Mouse (Mus musculus) testis, adult 2 months (tissue): ENCODE data around the gene Axin2. TPM values are rescaled to one million over a fixed set of nuclear protein-coding genes. Genes with fewer than 3 reads are reported as not detected.

ENCODE experiments used
- H3K27ac ChIP-seq: fragments of 200-500 bp; 2 replicates; pipeline ENCODE4 v1.5.1; 2012; ENCODE audit warnings: low read depth, low read length; ENCODE audit not compliant: control insufficient read depth, insufficient read depth
- H3K27me3 ChIP-seq: fragments of 200-500 bp; 2 replicates; pipeline ENCODE4 v1.6.1; 2012; ENCODE audit warnings: mild to moderate bottlenecking, low read length, moderate library complexity; ENCODE audit not compliant: control insufficient read depth, insufficient read depth
- H3K36me3 ChIP-seq: fragments of 200-500 bp; 2 replicates; pipeline ENCODE4 v1.6.1; 2012; ENCODE audit warnings: mild to moderate bottlenecking, low read length; ENCODE audit not compliant: control insufficient read depth, insufficient read depth
- H3K4me1 ChIP-seq: fragments of 200-500 bp; 2 replicates; pipeline ENCODE4 v1.6.1; 2012; ENCODE audit warnings: low read length; ENCODE audit not compliant: control insufficient read depth, insufficient read depth
- H3K4me3 ChIP-seq: fragments of 200-500 bp; 2 replicates; pipeline ENCODE4 v1.5.1; 2012; ENCODE audit warnings: low read depth, mild to moderate bottlenecking, low read length, moderate library complexity, mixed read lengths; ENCODE audit not compliant: control insufficient read depth
- CTCF ChIP-seq: fragments of 200-500 bp; IDR thresholded peaks from 2 replicates; pipeline ENCODE4 v1.5.1; 2012; ENCODE audit warnings: low read depth, mild to moderate bottlenecking, inconsistent platforms, low read length, moderate library complexity; ENCODE audit not compliant: control insufficient read depth, insufficient read depth, insufficient replicate concordance
- POLR2A ChIP-seq: fragments of 200-500 bp; IDR thresholded peaks from 2 replicates; pipeline ENCODE4 v1.6.1; 2012; ENCODE audit warnings: low read depth, mild to moderate bottlenecking, inconsistent platforms, low read length, moderate library complexity; ENCODE audit not compliant: control insufficient read depth
- polyA plus RNA-seq: library from polyadenylated mRNA; depleted of rRNA; stranded (reverse); fragments of >200 nt; gene quantifications from 2 replicates; pipeline ENCODE4 v1.2.3, GENCODE M21; 2012

Axin2 gene
- polyA plus RNA-seq, 1 experiment: 1.9 TPM

- Histone ChIP-seq H3K4me1 (peaks cover 9% of the 10 kb centered on the region), H3K36me3 (no peaks in the 10 kb centered on the region), H3K27me3 (no peaks in the 10 kb centered on the region), H3K4me3 (no peak overlapping the region), H3K27ac (no peak overlapping the region)
- TF ChIP-seq CTCF (no peak), POLR2A (no peak)
These were observed 9.0 kb downstream of the Axin2 start for GRCm38 (mm10) chr11:108929176-108929575.

GRCm38 (mm10) chr11:108929700-108930099 lies 9.6 kb downstream of the Axin2 start:
- H3K27me3 ChIP-seq: no peaks in the 10 kb centered on the region
- no peaks in the 10 kb centered on the region for H3K36me3 ChIP-seq
- TF ChIP-seq CTCF: no peak
- no peak for TF ChIP-seq POLR2A
- no peak overlapping the region for H3K27ac ChIP-seq
- H3K4me1 ChIP-seq: peaks cover 9% of the 10 kb centered on the region
- no peak overlapping the region for H3K4me3 ChIP-seq

- Histone ChIP-seq H3K27me3 (no peaks in the 10 kb centered on the region), H3K27ac (no peak overlapping the region), H3K4me3 (no peak overlapping the region), H3K4me1 (peaks cover 9% of the 10 kb centered on the region), H3K36me3 (no peaks in the 10 kb centered on the region)
- TF ChIP-seq CTCF (no peak), POLR2A (no peak)
These were observed 10.5 kb downstream of the Axin2 start for GRCm38 (mm10) chr11:108930612-108931011.

GRCm38 (mm10) chr11:108933835-108934234 lies 13.7 kb downstream of the Axin2 start:
- Histone ChIP-seq H3K27ac (no peak overlapping the region), H3K36me3 (no peaks in the 10 kb centered on the region), H3K4me3 (no peak overlapping the region), H3K4me1 (peaks cover 9% of the 10 kb centered on the region), H3K27me3 (no peaks in the 10 kb centered on the region)
- TF ChIP-seq CTCF (no peak), POLR2A (no peak)

- no peak overlapping the region for H3K27ac ChIP-seq
- H3K36me3 ChIP-seq: no peaks in the 10 kb centered on the region
- H3K4me3 ChIP-seq: no peak overlapping the region
- TF ChIP-seq CTCF (no peak), POLR2A (no peak)
- H3K4me1 ChIP-seq: peaks cover under 1% of the 10 kb centered on the region; the same call in 1 of the 2 replicates
- H3K27me3 ChIP-seq: no peaks in the 10 kb centered on the region
These were observed 15.1 kb downstream of the Axin2 start for GRCm38 (mm10) chr11:108935128-108935868.

GRCm38 (mm10) chr11:108936016-108936792 lies 16.1 kb downstream of the Axin2 start:
- H3K27ac ChIP-seq: no peak overlapping the region; the same call in 1 of the 2 replicates
- TF ChIP-seq CTCF: no peak
- no peak for TF ChIP-seq POLR2A
- no peaks in the 10 kb centered on the region for H3K27me3 ChIP-seq
- H3K4me1 ChIP-seq: no peaks in the 10 kb centered on the region
- no peak overlapping the region for H3K4me3 ChIP-seq
- H3K36me3 ChIP-seq: no peaks in the 10 kb centered on the region

- H3K27me3 ChIP-seq: no peaks in the 10 kb centered on the region
- no peak overlapping the region for H3K27ac ChIP-seq
- no peak overlapping the region for H3K4me3 ChIP-seq
- TF ChIP-seq POLR2A: no peak
- no peak for TF ChIP-seq CTCF
- H3K36me3 ChIP-seq: no peaks in the 10 kb centered on the region
- peaks cover 6% of the 10 kb centered on the region for H3K4me1 ChIP-seq
These were observed 20.7 kb downstream of the Axin2 start for GRCm38 (mm10) chr11:108940655-108941412.
